Mouse (Mus musculus) mesoderm, embryonic 11.5 days (tissue): ENCODE results near the gene Zcchc4.

ENCODE experiments used
- DNase-seq: peaks from one replicate; pipeline ENCODE4 v3.0.0-alpha.2; 2012; ENCODE audit warnings: low read depth, low spot score

The Zcchc4 gene

DNA sequence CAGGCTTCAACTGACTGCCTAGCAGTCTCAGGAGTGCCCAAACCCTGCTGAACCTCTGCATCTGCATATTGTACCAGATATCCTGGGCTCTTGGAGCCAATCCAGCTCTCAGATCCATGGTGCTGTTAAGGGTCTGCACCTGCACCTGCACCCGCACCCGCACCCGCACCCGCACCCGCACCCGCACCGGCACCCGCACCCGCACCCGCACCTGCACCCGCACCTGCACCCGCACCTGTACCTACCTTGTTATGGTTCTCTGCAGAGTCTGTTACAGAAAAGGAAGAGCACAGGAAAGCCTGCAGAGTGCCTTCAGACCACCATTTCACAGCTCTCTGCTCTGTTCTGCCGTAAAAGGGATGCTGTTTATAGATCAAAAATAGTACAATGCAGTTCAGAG is 96.8 kb downstream of the Zcchc4 start:
- no peak for DNase-seq
